Mouse (Mus musculus): ENCODE results near the gene Gnpat.

- TF ChIP-seq GATA1 (IDR thresholded peaks at IDR 0.05; ENCODE audit: low read depth, low read length) (no peak), ZNF384 (IDR thresholded peaks at IDR 0.05; ENCODE audit: low read depth, low read length) (no peak), CHD1 (IDR thresholded peaks at IDR 0.05; ENCODE audit: low read depth, low read length) (no peak), ZKSCAN1 (IDR thresholded peaks at IDR 0.05; ENCODE audit: low read depth, low read length) (no peak), EP300 (IDR thresholded peaks at IDR 0.05; ENCODE audit: low read depth in 1 of 2, low read length in 2 of 2) (no peak)
Measured at GRCm38 (mm10) chr8:124837956-124838355, 24.9 kb upstream of the Gnpat start.

Measured in MEL (cell line).